Mouse (Mus musculus) neural tube, embryonic 12.5 days (tissue): Measurements from ENCODE around the gene Osgep. TPM values are rescaled to one million over a fixed set of nuclear protein-coding genes. Genes with fewer than 3 reads are reported as not detected.
"Not testable (repeated sequence)": the region's sequence is repeated elsewhere in the genome, so short reads cannot be mapped to it uniquely, and the experiment has no call there.

Source experiments
- ATAC-seq: fragments of 200-750 bp; cut with Nextera tagmentation; 2 replicates; pipeline ENCODE4 v1.8.0; 2017; ENCODE audit warnings: low read depth, mild to moderate bottlenecking, moderate TSS enrichment, moderate library complexity; ENCODE audit not compliant: low FRiP score
- H3K27ac ChIP-seq: fragments of 300-500 bp; sonication (generic); 2 replicates; pipeline ENCODE4 v1.5.1; 2016
- H3K27me3 ChIP-seq: fragments of 300-500 bp; sonication (generic); replicated peaks from 2 replicates; pipeline ENCODE4 v1.6.1; 2016; ENCODE audit warnings: mild to moderate bottlenecking
- H3K36me3 ChIP-seq: fragments of 300-500 bp; sonication (generic); 2 replicates; pipeline ENCODE4 v1.6.1; 2016; ENCODE audit warnings: mild to moderate bottlenecking
- H3K4me1 ChIP-seq: fragments of 300-500 bp; sonication (generic); 2 replicates; pipeline ENCODE4 v1.6.1; 2016
- H3K4me2 ChIP-seq: fragments of 300-500 bp; sonication (generic); replicated peaks from 2 replicates; pipeline ENCODE4 v1.6.1; 2016; ENCODE audit warnings: mild to moderate bottlenecking
- H3K4me3 ChIP-seq: fragments of 300-500 bp; sonication (generic); 2 replicates; pipeline ENCODE4 v1.5.1; 2016
- H3K9ac ChIP-seq: fragments of 300-500 bp; sonication (generic); 2 replicates; pipeline ENCODE4 v1.6.1; 2016; ENCODE audit warnings: mild to moderate bottlenecking
- H3K9me3 ChIP-seq: fragments of 300-500 bp; sonication (generic); 2 replicates; pipeline ENCODE4 v1.6.1; 2016; ENCODE audit warnings: mild to moderate bottlenecking
- WGBS: fragments of 180-500 bp; shearing (Covaris S2); methylation state at CpG from one replicate; pipeline ENCODE4 v1.1.7; 2016; 5-methylcytosine and 5-hydroxymethylcytosine counted together
- polyA plus RNA-seq: library from polyadenylated mRNA; unstranded; fragments of >200 nt; fragmentation: Nextera tagmentation; extraction: Ambion mirVana; gene quantifications from 2 replicates; pipeline ENCODE4 v1.2.1, GENCODE M21; 2016

Osgep gene
- polyA plus RNA-seq, 1 experiment from 2014 or later: 120 TPM

GRCm38 (mm10) chr14:50929951-50930350 lies 5.3 kb upstream of the Osgep start:
- 19% methylated on average over 10 of the region's 10 CpGs for WGBS
- Histone ChIP-seq H3K9ac (peak overlapping the region; percentile 94), H3K4me2 (peak overlapping the region; percentile 86), H3K36me3 (peaks cover 34% of the 10 kb centered on the region), H3K4me1 (peaks cover 18% of the 10 kb centered on the region), H3K4me3 (peak overlapping the region; percentile 95), H3K27ac (no peak overlapping the region), H3K9me3 (no peaks in the 10 kb centered on the region), H3K27me3 (no peaks in the 10 kb centered on the region)
- no peak for ATAC-seq

- H3K4me2 ChIP-seq: no peak overlapping the region
- H3K4me3 ChIP-seq: no peak overlapping the region
- whole genome bisulfite sequencing: 69% methylated on average over 3 of the region's 3 CpGs
- ATAC-seq: no peak
- no peaks in the 10 kb centered on the region for H3K9me3 ChIP-seq
- peaks cover 34% of the 10 kb centered on the region for H3K36me3 ChIP-seq
- peaks cover 27% of the 10 kb centered on the region for H3K4me1 ChIP-seq
- H3K9ac ChIP-seq: no peak overlapping the region
- no peaks in the 10 kb centered on the region for H3K27me3 ChIP-seq
- H3K27ac ChIP-seq: no peak overlapping the region; the same call in 1 of the 2 replicates
Observed at GRCm38 (mm10) chr14:50927366-50927765, 2.7 kb upstream of the Osgep start.

DNA sequence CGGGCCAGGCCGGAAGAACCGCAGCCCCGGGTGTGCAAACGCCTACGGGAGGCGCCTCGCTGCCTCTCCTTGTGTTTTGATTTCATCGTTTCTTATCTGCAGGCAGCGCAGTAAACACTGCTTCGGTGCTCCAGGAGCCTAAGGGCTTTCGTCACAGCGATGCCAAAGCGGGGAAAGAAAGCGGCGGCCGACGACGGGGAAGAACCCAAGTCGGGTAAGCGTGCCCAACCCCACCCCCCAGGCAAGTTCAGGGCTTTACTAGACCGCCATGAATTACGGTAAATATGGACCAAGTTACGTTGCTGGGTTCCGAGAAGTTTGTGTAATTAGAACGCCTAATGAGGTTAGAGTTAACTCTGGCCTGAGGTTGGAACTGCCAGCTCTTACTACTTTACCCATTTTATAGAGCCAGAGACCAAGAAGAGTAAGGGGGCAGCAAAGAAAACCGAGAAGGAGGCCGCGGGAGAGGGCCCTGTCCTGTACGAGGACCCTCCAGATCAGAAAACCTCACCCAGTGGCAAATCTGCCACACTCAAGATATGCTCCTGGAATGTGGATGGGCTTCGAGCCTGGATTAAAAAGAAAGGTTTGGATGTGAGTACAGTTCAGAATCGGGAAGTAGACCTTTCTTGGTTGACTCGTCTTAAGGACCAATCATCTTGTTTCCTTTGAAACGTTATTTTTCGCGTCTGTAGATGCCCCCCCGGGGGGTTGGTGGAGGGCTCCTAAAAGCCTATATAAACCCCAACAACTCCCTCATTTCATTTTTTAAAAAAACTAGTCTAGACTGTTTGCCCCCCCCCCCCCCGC lies 623 bp upstream of the Osgep start:
- Histone ChIP-seq H3K4me2 (peak overlapping the region; percentile 78), H3K9ac (peak overlapping the region; percentile 83), H3K4me1 (peaks cover 27% of the 10 kb centered on the region), H3K27ac (peak overlapping the region; percentile 77), H3K27me3 (no peaks in the 10 kb centered on the region), H3K4me3 (peak overlapping the region; percentile 77), H3K9me3 (no peaks in the 10 kb centered on the region), H3K36me3 (peaks cover 34% of the 10 kb centered on the region)
- WGBS: 2% methylated on average over 38 of the region's 38 CpGs
- ATAC-seq: peak; percentile 39

- H3K36me3 ChIP-seq: peaks cover 33% of the 10 kb centered on the region
- peaks cover 20% of the 10 kb centered on the region for H3K4me1 ChIP-seq
- 78% methylated on average over 1 of the region's 1 CpGs for WGBS
- peak overlapping the region; percentile 78 for H3K4me2 ChIP-seq
- H3K9me3 ChIP-seq, H3K27ac ChIP-seq, H3K27me3 ChIP-seq, ATAC-seq: not testable (repeated sequence)
- H3K4me3 ChIP-seq: peak overlapping the region; percentile 77
- peak overlapping the region; percentile 83; the same call in 1 of the 2 replicates for H3K9ac ChIP-seq
Observed at GRCm38 (mm10) chr14:50923437-50923836, 1.3 kb downstream of the Osgep start.

GRCm38 (mm10) chr14:50911356-50911755 lies 13.3 kb downstream of the Osgep start:
- no peak overlapping the region for H3K9ac ChIP-seq
- H3K4me1 ChIP-seq: no peaks in the 10 kb centered on the region
- H3K27me3 ChIP-seq: no peaks in the 10 kb centered on the region
- no peak for ATAC-seq
- no peak overlapping the region for H3K27ac ChIP-seq
- H3K36me3 ChIP-seq: peaks cover 44% of the 10 kb centered on the region
- no peaks in the 10 kb centered on the region for H3K9me3 ChIP-seq
- H3K4me2 ChIP-seq: no peak overlapping the region
- no peak overlapping the region for H3K4me3 ChIP-seq
- WGBS: 61% methylated on average over 3 of the region's 3 CpGs

GRCm38 (mm10) chr14:50908126-50908525 lies 16.6 kb downstream of the Osgep start:
- WGBS: 82% methylated on average over 4 of the region's 4 CpGs
- no peak overlapping the region for H3K9ac ChIP-seq
- no peaks in the 10 kb centered on the region for H3K9me3 ChIP-seq
- H3K4me2 ChIP-seq: no peak overlapping the region
- H3K4me1 ChIP-seq: peaks cover 3% of the 10 kb centered on the region; the same call in 1 of the 2 replicates
- H3K36me3 ChIP-seq: peaks cover 15% of the 10 kb centered on the region
- H3K4me3 ChIP-seq: no peak overlapping the region
- ATAC-seq: no peak
- no peak overlapping the region for H3K27ac ChIP-seq
- no peaks in the 10 kb centered on the region for H3K27me3 ChIP-seq

DNA sequence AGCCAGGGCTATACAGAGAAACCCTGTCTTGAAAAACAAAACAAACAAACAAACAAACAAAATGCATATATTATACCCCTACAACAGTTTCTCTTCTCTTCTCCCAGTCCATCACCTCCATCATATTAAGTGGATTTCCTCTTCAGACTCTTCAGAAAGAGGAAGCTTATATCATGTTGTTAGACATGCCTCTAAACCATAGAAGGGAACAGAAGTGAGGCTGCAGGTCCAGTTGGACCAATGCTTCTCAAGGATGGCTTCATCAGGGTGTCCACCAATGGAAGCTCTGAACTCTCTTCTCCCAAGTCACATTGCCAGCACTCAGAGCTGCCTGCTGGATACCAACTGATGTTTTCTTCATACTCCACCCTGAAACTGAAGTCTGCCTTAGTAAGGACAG lies 19.4 kb downstream of the Osgep start:
- H3K4me2 ChIP-seq, H3K27ac ChIP-seq, H3K9me3 ChIP-seq, H3K9ac ChIP-seq, H3K27me3 ChIP-seq, H3K36me3 ChIP-seq, H3K4me1 ChIP-seq, ATAC-seq, H3K4me3 ChIP-seq: not testable (repeated sequence)

- Histone ChIP-seq H3K9ac (no peak overlapping the region), H3K36me3 (no peaks in the 10 kb centered on the region), H3K27me3 (no peaks in the 10 kb centered on the region), H3K27ac (no peak overlapping the region), H3K9me3 (no peaks in the 10 kb centered on the region), H3K4me1 (peaks cover 3% of the 10 kb centered on the region; the same call in 1 of the 2 replicates), H3K4me3 (no peak overlapping the region), H3K4me2 (no peak overlapping the region)
- no peak for ATAC-seq
- 88% methylated on average over 4 of the region's 4 CpGs for whole genome bisulfite sequencing
Observed at GRCm38 (mm10) chr14:50904828-50905129, 19.9 kb downstream of the Osgep start.

DNA sequence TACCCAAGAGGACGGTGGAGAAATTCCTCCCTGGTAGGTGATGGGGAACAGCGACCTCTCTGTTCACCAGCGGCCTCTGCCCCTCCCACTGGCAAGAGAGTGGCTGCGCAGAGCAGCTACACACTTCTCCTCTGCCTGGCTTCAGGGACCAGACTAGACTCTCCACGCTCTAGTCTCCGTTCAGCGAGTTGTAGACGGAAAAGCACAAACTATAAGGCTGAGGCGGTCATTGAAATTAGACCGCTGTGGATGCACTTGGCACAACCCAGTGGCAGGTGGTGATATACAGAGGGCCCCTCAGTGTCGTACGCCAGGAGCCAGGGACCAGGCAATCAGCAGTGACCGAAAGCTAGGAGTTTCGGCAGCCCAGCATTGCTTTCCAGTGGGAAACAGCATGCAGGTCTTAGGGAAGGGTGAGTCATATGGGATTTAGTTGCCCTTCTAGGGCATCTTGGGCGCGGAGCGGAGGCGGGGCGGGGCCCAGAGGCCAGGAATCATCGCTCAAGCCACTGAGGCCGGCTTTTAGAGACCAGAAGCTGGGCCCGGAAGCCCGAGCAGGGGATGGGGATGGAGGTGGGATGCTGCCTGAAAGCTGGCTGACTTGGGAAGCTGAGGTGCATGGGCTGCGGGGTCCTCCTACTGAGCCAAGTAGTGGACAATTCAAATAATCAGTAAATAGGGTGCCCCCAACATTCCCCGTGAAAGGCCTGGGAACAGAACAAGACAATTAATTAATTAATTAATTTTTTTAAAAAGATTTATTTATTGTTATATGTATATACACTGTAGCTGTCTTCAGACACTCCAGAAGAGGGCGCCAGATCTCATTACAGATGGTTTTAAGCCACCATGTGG lies 20.5 kb downstream of the Osgep start:
- Histone ChIP-seq H3K27me3 (no peaks in the 10 kb centered on the region), H3K36me3 (no peaks in the 10 kb centered on the region), H3K4me1 (peaks cover 3% of the 10 kb centered on the region; the same call in 1 of the 2 replicates), H3K9ac (peak overlapping the region; percentile 51), H3K4me2 (peak overlapping the region; percentile 71), H3K4me3 (peak overlapping the region; percentile 29), H3K9me3 (no peaks in the 10 kb centered on the region), H3K27ac (no peak overlapping the region)
- WGBS: 3% methylated on average over 26 of the region's 26 CpGs
- peak; percentile 91 for ATAC-seq

DNA sequence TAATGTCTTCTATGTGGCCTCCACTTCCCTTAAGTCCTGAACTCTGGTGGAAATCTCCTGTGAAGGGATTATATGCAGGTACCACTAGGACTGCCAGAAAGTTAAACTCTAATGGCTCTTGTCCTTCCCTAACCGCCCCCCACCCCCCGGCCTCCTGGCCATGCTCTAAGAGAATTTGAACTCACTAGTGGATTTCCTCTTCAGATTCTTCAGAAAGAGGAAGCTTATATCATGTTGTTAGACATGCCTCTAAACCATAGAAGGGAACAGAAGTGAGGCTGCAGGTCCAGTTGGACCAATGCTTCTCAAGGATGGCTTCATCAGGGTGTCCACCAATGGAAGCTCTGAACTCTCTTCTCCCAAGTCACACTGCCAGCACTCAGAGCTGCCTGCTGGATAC lies 26.7 kb downstream of the Osgep start:
- not testable (repeated sequence) for ATAC-seq, H3K4me2 ChIP-seq, H3K9me3 ChIP-seq, H3K4me1 ChIP-seq, H3K36me3 ChIP-seq, H3K27ac ChIP-seq, H3K27me3 ChIP-seq, H3K9ac ChIP-seq, H3K4me3 ChIP-seq
- 92% methylated on average over 2 of the region's 2 CpGs for WGBS

GRCm38 (mm10) chr14:50897374-50897765 lies 27.3 kb downstream of the Osgep start, which contains the start of gene Klhl33:
Gene Klhl33 (minus strand): TSS chr14:50897507.
- peaks cover 3% of the 10 kb centered on the region; the same call in 1 of the 2 replicates for H3K27me3 ChIP-seq
- WGBS: 49% methylated on average over 7 of the region's 7 CpGs
- no peak for ATAC-seq
- peak within 1 kb of the TSS; percentile 65 for H3K9ac ChIP-seq
- H3K9me3 ChIP-seq: no peaks in the 10 kb centered on the region
- peak within 1 kb of the TSS; percentile 47 for H3K4me3 ChIP-seq
- H3K27ac ChIP-seq: no peak within 1 kb of the TSS
- peaks cover 10% of the 10 kb centered on the region for H3K4me1 ChIP-seq
- H3K4me2 ChIP-seq: peak within 1 kb of the TSS; percentile 83
- no peaks in the 10 kb centered on the region for H3K36me3 ChIP-seq

DNA sequence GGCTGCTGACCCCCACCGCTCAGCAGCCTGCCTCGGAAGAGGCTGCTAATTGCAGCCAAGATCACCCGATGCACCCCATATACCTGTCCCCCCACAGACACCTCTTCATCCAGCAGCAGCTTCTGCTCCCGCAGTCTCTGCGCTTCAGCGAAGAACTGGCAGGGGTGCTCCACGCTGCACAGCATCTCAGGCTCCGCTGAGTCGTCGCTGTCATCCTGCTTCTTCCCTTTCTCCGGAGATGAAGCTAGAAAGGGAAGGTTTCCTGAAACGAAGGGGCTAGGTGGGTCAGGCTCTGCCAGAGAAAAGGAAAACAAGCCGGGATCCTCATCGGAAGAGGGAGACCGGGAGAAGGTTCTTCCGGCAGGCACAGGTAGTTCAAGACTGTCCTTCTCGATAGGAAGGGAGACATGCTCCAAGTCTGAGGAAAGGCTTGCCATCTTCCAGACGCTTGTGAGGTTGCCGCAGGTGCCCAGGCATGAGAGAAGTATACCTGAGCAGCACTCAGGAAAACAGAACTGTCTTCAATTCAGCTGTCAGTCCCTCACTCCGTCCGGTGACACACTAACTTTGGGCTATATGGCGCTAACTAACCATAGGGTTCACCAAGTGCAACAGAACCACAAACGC lies 27.8 kb downstream of the Osgep start:
- ATAC-seq: peak; percentile 61
- no peaks in the 10 kb centered on the region for H3K9me3 ChIP-seq
- peaks cover 3% of the 10 kb centered on the region; the same call in 1 of the 2 replicates for H3K27me3 ChIP-seq
- no peak overlapping the region for H3K27ac ChIP-seq
- peak overlapping the region; percentile 83 for H3K4me2 ChIP-seq
- H3K9ac ChIP-seq: peak overlapping the region; percentile 65
- 19% methylated on average over 23 of the region's 23 CpGs for WGBS
- H3K4me1 ChIP-seq: peaks cover 10% of the 10 kb centered on the region
- H3K4me3 ChIP-seq: peak overlapping the region; percentile 47
- H3K36me3 ChIP-seq: no peaks in the 10 kb centered on the region
